Mouse (Mus musculus) megakaryocyte, adult 5-6 weeks (primary cell): ENCODE measurements around the gene Bcl2l10. TPM values are rescaled to one million over a fixed set of nuclear protein-coding genes. Genes with fewer than 3 reads are reported as not detected.

Experiments used
- ATAC-seq: 2 replicates; pipeline ENCODE4 v1.8.0; 2016; ENCODE audit warnings: mild to moderate bottlenecking, inconsistent platforms; ENCODE audit not compliant: poor library complexity, severe bottlenecking
- total RNA-seq, 2 experiments: library from RNA; stranded (forward) in 1 of 2; stranded (reverse) in 1 of 2; fragments of 153-499, 151-499 nt in 1 of 2; fragments of 221-1000, 200-1000 nt in 1 of 2; gene quantifications; 2 replicates each; pipeline versions ENCODE4 v1.2.3 to v1.2.4; 2015 to 2017

Gene Bcl2l10
- not detected in 2 replicates for total RNA-seq (2015)
- not detected in 2 replicates for total RNA-seq (2017)

DNA sequence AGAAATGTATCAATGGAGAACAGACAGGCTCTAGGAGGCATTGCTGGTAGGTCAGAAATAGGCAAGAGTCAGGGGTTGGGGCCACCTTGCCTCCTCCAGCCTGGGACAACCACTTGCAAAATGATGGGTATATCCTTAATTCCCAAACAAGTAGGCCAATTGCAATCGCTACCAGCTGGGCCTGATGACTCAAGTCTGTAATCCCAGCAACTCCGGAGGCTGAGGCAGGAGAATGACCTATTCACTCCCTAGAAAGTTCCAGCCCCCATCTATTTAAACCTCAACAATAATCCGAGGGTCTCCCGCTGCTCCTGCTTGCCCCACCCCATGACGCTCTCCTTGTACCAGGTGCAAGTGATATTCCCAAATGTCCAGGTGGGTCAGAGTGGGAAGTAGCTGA lies at the start of gene Bcl2l10:
Bcl2l10 (plus strand) TSS at position 301 of the 400 bp plus-strand sequence.
- no peak for ATAC-seq

DNA sequence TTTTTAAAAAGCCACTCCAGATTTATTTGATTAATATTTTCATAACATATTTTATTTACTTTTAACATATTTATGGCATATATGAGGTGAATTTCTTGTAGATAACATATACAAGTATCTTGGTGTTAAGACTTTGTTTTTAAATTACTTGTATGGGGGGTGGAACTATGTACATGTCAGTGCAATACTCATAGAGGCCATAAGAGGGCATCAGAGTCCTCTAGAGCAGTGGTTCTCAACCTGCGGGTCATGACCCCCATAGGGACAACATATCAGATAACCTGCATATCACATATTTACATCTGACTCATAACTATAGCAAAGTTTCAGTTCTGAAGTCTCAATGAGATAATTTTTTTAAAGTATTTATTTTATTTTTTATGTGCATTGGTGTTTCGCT lies 48.2 kb upstream of the Bcl2l10 start:
- ATAC-seq, result 0 out of 2 replicates have a peak, but pooled peaks have one; percentile 54

DNA sequence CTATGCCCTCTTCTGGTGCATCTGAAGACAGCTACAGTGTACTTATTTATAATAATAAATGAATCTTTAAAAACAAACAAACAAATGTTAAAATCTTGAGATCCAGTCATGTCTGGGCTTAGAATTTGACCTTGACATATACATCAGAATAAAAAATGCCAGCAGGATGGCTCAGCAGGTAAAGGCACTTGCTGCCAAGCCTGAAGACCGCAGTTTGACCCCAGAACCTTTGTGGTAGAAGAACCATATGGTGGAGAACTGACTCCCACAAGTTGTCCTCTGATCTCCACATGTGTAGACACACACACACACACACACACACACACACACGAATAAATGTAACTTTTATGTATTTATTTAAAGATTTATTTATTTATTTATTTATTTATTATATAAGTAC lies 44.5 kb upstream of the Bcl2l10 start:
- ATAC-seq, result no peak

DNA sequence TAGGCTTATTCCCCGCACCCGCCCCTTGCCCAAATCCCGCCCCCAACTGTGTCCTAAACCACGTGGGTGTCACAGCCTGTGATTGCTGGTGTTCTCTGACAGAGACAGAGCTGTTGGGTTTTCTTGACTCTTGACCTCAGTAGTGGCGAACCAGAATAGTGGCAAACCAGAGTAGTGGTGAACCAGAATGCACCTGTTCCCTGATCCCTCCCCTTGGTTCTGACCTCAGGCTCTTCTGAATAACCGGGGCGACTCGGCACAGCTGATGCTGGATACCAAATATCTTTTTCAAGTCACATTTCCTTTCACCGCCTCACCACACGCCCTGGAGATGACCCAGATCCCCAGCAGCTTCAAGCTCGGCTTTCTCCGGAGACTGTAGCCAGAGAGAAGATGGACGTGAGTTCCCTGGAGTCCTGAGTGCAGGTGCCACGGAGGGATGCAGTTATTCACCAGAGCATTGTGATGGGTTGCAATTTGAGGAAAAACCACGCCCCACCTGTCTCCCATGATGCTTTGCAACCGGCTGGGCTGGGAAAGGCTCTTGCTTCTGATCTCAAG lies 43.8 kb upstream of the Bcl2l10 start:
- no peak for ATAC-seq

DNA sequence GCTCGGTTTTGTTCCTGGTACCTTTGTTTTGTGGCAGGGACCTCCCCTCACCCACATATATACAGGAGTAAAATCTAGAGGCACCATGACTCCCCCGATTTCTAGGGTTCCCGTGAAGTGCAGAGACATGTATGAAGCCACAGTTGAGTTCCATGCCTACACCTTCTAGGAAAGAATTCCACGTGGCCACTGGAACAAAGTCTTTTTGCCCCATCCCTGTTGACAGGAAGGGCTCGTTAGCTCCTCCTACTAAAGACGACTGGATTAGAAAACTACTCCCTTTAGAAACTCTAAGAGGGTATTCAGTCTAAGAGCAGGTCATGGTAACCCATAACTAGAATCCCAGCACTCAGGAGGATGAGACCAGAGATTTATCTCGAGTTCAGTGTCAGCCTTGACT lies 43.3 kb upstream of the Bcl2l10 start:
- no peak for ATAC-seq

DNA sequence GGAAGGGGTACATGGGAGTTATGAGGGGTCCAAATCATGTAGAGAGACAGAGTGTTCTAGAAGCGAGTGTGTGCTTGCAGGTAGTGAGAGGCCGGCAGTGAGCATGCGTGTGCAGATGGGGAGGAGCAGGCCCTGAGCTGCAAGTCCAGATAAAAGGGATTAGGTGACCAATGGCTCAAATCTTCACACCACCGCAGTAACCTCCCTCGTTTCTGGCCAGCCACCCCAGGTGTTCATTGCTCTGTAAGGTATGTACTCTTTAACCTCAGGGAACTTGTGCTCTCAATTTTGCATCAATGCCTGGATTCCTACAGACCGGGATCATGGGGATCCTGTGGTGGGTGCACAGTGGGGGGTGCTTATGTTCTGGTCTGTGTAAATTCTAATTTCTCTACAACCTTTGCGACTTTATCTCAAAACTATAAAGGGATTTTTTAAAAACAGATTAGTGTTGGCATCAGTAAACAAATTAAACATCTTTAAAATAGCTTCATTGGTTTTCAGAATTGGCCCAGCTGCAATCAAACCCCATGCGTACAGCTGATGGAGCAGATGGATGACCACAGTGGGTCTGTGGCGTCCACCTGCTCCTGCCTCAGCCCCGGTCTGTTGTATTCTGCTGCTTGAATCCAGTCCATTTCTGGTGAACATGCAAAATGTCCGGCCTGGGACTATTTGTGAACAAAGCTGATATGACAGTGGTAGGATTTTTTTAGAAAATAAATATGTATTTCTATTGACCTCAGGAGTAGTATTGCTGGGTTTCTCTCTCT lies 41.2 kb upstream of the Bcl2l10 start, which contains the start of gene Gnb5:
Gnb5 (plus strand) TSS at position 163 of the 773 bp plus-strand sequence.
- no peak for ATAC-seq

DNA sequence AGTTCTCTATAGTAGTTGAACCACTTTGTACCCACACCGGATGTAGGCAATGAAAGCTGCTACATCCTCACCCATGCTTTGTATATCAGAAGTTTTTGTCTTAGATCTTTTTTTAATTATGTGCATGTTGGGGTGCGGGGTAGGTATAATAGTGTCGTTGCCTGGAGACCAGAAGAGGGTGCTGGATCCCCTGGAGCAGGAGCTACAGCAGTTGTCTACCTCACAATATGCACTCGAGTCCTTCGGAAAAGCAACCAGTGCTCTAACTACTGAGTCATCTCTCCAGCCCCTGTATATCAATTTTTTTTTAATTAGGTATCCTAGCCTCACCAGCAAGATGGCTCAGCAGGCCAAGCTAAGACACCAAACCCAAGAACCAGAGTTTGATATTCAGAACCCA lies 40.5 kb upstream of the Bcl2l10 start:
- ATAC-seq, result no peak

DNA sequence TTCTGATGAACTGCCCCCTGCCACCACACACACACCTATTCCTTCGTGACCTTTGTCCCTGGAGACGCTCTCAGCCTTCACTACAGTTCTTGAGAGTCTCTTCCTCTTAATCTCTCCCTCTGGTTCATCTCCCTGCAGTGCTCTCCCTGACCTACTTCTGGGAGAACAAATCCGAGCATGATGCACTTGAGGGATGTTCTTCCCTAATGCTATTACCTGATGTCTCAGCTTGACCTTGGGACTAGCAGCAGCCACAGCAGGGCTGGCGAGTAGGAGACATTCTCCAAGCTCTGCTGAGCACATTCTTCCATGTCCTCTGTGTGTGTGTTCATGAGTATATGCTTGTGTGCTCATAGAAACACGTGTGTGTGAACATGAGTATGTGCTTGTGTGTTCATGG lies 38.9 kb upstream of the Bcl2l10 start:
- ATAC-seq, result no peak

DNA sequence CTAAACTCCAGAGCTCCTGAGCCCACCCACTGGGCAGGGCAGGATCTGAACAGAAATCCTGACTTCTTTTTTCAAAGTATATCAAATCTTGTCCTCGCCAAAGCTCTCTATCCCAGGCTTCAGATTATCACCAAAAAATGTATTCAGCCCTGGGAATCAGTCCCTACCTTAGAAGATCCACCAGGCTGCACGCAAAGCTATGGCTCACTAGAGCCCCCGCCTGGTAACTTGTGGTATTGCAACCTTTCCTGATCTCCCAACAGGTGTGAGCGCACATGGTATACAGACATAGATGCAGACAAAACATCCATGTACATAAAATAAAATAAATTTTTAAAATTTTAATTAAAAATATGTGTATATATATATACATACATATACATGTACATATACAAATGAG lies 35.5 kb upstream of the Bcl2l10 start:
- peak; percentile 50; the same call in 1 of the 2 replicates for ATAC-seq

DNA sequence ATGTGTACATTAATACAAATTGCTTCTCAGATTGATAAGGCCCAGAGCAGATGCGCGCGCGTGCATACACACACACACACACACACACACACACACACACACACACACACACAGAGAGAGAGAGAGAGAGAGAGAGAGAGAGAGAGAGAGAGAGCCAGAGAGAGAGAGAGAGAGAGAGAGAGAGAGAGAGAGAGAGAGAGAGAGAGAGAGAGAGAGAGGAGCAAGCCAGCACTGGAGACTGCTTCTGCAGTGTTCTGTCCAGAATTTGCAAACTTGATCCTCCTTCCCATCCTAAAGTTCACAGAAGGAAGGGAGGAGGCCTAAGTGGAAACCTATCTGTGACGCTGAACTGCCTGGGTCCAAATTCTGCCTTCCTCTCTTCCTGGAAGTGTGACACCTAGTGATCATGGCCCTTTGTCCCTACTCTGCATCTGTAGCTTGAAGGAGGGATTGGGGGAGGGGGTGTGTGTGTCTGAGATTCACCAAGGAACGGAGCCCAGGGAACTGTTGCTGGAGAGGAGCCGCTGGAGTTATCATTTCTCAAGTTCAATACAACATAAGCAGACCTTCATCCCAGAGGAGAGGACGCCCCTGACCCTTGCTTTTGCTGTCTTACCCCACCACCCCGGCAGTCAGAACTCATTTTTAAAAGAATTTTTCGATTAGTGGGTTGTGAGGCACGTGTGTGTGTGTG lies 34.3 kb upstream of the Bcl2l10 start:
- ATAC-seq, result no peak

DNA sequence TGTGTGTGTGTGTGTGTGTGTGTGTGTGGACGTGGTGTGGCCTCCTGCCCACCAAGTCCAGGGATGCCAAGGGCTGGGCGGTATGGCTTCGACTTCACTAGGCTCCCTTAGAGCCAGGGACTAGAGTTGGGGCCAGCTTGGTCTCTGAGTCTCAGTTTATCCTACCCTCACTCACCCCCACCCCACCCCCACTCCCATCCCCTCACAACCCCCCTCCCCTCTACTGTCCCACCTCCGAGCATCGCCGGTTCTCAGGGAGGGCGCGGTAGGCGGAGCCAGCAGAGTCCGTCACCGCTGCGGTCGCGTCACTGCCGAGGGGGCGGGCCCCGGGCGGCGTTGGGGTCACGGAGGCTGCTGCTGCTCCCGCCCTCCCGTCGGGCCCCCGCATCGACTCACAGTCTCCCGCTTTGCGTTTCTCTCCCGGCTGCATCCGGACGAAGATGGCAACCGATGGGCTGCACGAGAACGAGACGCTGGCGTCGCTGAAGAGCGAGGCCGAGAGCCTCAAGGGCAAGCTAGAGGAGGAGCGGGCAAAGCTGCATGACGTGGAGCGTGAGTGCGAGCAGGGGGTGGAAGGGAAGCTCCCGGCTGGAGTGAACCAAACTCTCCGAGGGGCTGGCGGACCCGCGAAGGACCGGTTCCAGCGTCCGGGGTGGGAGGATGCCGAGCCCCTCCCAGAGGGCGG lies 33.6 kb upstream of the Bcl2l10 start:
- ATAC-seq, result peak; percentile 88

DNA sequence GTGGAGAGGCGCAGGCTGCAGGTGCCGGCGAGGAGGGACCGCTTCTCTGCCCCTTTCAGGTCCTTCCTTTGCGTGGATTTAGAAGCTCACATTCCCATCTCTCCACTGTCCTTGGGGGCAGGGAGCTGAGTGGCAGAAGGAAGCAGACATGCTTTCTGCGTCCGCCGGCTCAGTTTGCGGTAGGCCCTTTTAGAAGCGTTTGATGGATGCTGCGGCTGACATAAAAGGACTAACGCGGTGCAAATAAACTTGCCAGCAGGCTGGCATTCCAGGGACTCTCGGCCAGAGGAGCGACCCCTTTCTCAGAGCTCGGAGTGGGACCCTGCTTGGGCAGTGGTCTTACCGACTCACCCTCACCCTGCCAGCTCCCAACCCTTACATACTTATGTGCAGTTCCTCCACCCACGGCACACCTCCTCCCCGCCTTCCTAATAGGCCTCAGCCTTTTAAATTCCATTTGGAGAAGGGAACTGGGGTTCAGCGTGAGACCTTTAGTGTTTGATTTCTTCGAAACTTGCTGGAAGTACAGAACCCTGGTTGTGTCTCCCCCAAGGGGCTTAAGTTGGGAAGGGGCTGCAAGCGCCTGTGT lies 32.9 kb upstream of the Bcl2l10 start:
- no peak for ATAC-seq

DNA sequence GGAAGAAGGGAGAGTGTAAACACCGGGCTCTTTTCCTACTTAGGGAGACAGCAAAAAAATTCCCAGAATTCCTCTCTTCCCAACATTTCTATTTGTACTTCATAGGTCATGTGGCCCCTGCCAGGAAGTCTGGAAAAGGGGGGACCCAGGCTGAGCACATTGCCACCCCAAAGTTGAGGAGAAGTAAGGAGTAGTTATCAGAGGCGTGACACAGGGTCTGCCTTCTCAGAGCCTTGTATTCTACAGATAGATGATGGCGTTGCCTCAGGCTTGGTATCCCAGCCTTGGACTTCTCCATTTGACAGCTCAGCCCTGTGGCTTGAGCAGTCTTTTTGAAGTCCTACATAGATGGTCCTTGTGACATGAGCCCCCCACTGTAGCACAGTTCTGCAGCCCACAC lies 32.3 kb upstream of the Bcl2l10 start:
- no peak for ATAC-seq

DNA sequence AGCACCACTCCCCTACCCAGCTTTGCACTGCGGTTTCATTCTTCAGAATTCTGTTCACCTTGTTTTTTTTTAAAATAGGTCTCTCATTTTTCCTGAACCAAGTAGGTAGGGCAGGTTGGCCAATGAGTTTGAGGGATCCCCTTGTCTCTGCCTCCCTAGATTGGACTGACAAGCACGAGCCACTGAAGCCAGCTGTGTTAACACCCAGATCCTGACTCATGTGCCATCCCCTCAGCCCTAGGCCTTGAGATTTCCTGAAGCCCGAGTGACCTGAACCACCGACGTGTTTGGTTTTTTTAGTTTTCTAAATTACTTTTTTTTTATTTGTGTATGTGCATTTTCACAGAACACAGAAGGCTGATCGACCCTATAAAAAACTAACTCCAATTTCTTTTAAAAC lies 30.8 kb upstream of the Bcl2l10 start:
- ATAC-seq, result no peak

DNA sequence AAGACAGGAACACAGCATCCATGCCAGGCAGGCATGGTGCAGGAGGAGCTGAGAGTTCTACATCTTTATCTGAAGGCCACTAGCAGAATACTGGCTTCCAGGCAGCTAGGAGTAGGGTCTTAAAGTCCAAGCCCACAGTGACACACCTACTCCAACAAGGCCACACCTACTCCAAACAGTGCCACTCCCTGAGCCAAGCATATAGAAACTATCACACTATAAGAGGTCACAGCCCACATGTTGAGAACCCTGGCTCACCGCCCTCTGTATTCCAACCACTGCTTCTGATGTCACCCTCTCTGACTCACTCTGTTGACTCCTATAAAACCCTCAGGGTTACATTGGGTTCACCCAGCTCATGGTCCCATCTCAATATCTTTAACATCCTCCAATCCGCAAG lies 29.4 kb upstream of the Bcl2l10 start:
- no peak for ATAC-seq

DNA sequence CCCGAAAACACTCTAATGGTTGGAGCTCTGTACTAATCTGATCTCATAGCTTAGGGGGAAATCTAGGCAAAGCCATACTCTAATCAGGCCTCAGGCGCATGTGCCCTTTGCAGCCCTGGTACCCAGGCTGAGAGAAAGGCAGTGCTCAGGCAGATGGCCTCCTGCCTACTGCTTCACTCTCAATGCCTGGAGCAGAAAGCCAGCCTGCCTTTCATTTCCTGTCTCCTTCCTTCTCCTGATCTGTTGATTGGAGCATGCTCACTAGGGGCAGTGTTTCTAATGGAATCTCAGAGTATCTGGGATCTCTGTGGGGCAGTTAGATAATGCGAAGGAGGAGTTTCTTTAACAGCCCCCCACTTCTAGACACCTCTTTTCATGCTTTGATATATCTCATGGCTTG lies 28.2 kb upstream of the Bcl2l10 start:
- ATAC-seq, result no peak

DNA sequence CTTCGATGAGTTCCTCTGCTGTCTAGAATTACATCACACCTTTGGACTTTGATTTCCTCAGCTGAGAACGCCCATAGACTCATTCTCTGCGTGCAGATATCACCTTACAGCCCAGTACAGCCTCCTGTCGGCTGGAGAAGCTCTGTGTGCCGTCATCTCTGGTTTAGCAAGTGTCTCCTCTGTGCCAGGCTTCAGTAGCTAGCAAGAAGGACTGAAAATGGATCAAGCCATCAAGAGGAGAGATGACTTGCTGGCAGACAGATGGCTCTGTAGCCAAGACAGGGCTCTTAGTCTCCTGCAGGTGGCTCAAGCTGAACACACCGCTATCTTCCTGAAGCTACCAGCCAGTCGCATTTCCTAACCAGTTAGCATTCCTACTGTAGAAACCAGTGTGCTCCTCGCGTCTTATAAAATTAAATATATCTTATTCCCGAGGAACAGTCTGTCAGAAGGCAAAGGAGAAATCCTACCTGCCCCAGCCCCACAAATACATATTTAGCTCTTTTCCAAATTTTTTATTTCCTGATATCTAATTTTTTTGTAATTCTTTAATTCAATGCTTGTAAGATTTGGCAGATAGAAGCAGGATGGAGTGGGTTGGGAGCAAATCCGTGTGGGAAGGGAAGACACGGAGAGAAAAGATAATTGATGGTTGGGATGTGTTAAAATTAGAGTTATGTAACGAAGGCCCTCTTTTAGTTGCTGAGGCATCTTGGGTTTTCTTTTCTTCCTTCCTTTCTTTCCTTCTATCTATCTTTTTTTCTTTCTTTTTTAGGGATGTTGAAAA lies 25.3 kb upstream of the Bcl2l10 start:
- ATAC-seq, result no peak

DNA sequence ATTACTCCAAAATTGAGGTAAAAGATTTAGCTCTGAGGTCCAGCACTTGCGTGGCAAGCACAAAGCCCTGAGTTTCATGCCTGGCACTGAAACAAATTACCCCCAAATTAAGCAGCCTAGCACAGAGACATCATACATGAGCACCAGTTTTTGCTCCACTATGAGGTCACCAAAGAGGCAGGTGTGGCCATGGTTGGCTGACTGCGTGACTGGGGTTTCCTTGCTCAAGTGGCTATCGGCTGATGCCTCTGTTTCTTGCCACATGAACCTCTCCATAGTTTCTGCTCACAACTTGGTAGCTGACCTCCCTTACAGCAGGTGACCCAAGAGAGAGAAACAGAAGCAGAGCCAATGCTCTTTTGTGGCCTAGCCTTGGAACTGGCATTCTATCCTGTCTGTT lies 19.5 kb upstream of the Bcl2l10 start:
- ATAC-seq, result no peak

DNA sequence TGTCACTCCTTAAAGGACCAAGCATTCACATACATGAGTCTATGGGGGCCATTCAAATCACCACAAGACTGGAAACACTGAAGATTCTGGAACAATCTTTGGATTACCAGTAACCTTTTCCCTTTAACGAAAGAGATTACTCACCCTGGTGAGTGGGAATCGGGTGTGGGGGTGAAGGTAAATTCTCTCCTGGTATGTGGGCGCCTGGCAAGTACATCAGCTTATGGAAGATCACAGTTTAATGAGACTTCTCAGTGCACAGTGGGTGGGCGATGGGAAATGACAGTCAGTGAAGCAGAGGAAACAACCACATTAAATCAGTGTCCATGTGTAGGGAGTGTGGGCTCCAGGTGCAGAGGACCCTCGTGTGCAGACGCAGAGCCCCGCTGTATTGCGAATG lies 16.7 kb upstream of the Bcl2l10 start:
- ATAC-seq, result no peak

DNA sequence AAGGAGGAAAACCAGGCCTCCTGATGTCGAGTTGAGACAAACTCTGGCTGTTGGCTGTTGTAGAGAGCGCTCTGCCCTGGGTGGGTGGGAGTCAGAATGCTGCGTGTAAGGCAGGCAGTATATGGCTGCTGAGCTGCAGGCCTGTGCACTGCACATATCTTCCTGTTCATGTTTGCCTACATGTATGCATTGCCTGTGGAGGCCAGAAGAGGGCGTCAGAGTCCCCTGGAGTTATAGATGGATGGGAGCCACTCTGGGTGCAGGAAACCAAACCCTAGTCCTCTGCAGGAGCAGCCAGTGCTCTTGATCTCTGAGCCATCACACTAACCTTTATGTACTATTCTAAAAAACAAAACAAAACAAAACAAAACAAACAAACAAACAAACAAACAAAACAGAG lies 13.1 kb upstream of the Bcl2l10 start:
- ATAC-seq, result no peak
